Mouse (Mus musculus) limb, embryonic 14.5 days (tissue): ENCODE results near the gene Rps3. TPM values are rescaled to one million over a fixed set of nuclear protein-coding genes. Genes with fewer than 3 reads are reported as not detected.

ENCODE experiments used
- ATAC-seq: fragments of 200-750 bp; cut with Nextera tagmentation; 2 replicates; pipeline ENCODE4 v1.8.0; 2017; ENCODE audit warnings: low read depth, moderate number of reproducible peaks, moderate TSS enrichment; ENCODE audit not compliant: low FRiP score
- DNase-seq: peaks from one replicate; pipeline ENCODE4 v3.0.0-alpha.2; 2015; ENCODE audit warnings: low spot score
- H3K27ac ChIP-seq: fragments of 300-500 bp; sonication (generic); replicated peaks from 2 replicates; pipeline ENCODE4 v1.5.1; 2014; ENCODE audit warnings: low read depth, mild to moderate bottlenecking, low read length, moderate library complexity, mixed read lengths
- H3K27me3 ChIP-seq: fragments of 300-500 bp; sonication (generic); 2 replicates; pipeline ENCODE4 v1.6.1; 2014; ENCODE audit warnings: low read length, mixed read lengths; ENCODE audit not compliant: control insufficient read depth, insufficient read depth
- H3K36me3 ChIP-seq: fragments of 300-500 bp; sonication (generic); 2 replicates; pipeline ENCODE4 v1.6.1; 2014; ENCODE audit warnings: mild to moderate bottlenecking, low read length, moderate library complexity, mixed read lengths; ENCODE audit not compliant: control insufficient read depth, insufficient read depth
- H3K4me1 ChIP-seq: fragments of 300-500 bp; sonication (generic); 2 replicates; pipeline ENCODE4 v1.6.1; 2014; ENCODE audit warnings: antibody characterized with exemption, low read length, mixed read lengths; ENCODE audit not compliant: control insufficient read depth, insufficient read depth
- H3K4me2 ChIP-seq: fragments of 300-500 bp; sonication (generic); replicated peaks from 2 replicates; pipeline ENCODE4 v1.6.1; 2014; ENCODE audit warnings: low read depth, mild to moderate bottlenecking, low read length, moderate library complexity; ENCODE audit not compliant: severe bottlenecking
- H3K4me3 ChIP-seq: fragments of 300-500 bp; sonication (generic); replicated peaks from 2 replicates; pipeline ENCODE4 v1.5.1; 2014; ENCODE audit warnings: low read length
- H3K9ac ChIP-seq: fragments of 300-500 bp; sonication (generic); 2 replicates; pipeline ENCODE4 v1.6.1; 2014; ENCODE audit warnings: mild to moderate bottlenecking, low read depth, low read length, moderate library complexity; ENCODE audit not compliant: severe bottlenecking
- H3K9me3 ChIP-seq: fragments of 300-500 bp; sonication (generic); 2 replicates; pipeline ENCODE4 v1.6.1; 2016; ENCODE audit warnings: low read length; ENCODE audit not compliant: control insufficient read depth
- POLR2A ChIP-seq: fragments of 200-500 bp; IDR thresholded peaks from 2 replicates; pipeline ENCODE4 v1.8.0; 2012; ENCODE audit warnings: inconsistent platforms, mild to moderate bottlenecking, moderate library complexity, borderline replicate concordance; ENCODE audit not compliant: insufficient read depth, insufficient read length; ENCODE audit errors: extremely low read depth
- WGBS: fragments of 180-500 bp; shearing (Covaris S2); extraction: QIAGEN DNeasy Blood & Tissue Kit; methylation state at CpG from one replicate; pipeline ENCODE4 v1.1.7; 2014; 5-methylcytosine and 5-hydroxymethylcytosine counted together
- polyA plus RNA-seq, 2 experiments: library from polyadenylated mRNA; depleted of rRNA in 1 of 2; stranded (reverse) in 1 of 2; unstranded in 1 of 2; fragments of >200 nt; fragmentation: Nextera tagmentation in 1 of 2; extraction: Ambion mirVana in 1 of 2; gene quantifications; 2 replicates each; pipeline versions ENCODE4 v1.2.1 to v1.2.3; 2012 to 2014

The Rps3 gene
- polyA plus RNA-seq, 2 experiments = 945 to 1,221 TPM

DNA sequence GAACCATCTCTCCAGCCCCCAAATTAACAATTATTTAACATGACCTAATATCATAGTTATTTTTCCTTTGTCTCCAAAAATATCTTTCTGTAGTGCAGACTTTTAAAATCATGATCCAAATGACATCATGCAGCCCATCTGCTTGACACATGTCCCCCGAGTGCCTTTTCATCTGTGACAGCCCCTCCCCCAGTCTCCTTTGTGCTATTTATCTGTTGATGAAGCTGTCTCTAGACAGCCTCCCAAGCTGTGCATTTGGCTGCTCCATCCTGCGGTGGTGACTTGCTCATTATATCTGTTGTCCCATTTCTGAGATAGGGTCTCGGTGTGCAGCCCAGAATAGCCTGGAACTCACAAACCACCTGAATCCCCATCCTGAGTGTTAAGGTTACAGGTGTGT, 33.8 kb downstream of the Rps3 start:
- no peak overlapping the region for H3K4me2 ChIP-seq
- H3K9ac ChIP-seq = no peak overlapping the region
- no peaks in the 10 kb centered on the region for H3K36me3 ChIP-seq
- H3K27me3 ChIP-seq = no peaks in the 10 kb centered on the region
- no peak overlapping the region for H3K4me3 ChIP-seq
- H3K4me1 ChIP-seq = no peaks in the 10 kb centered on the region
- DNase-seq (peak; percentile 14), ATAC-seq (no peak)
- TF ChIP-seq POLR2A = no peak
- H3K9me3 ChIP-seq = no peaks in the 10 kb centered on the region
- no peak overlapping the region for H3K27ac ChIP-seq
- 69% methylated on average over 3 of the region's 3 CpGs for WGBS

GRCm38 (mm10) chr7:99449063-99449462, 34.5 kb downstream of the Rps3 start:
- H3K4me3 ChIP-seq = no peak overlapping the region
- WGBS = 72% methylated on average over 8 of the region's 8 CpGs
- no peaks in the 10 kb centered on the region for H3K36me3 ChIP-seq
- ATAC-seq = no peak
- H3K4me2 ChIP-seq = no peak overlapping the region
- no peaks in the 10 kb centered on the region for H3K4me1 ChIP-seq
- H3K27me3 ChIP-seq = no peaks in the 10 kb centered on the region
- H3K27ac ChIP-seq = no peak overlapping the region
- no peak for DNase-seq
- no peak for TF ChIP-seq POLR2A
- no peaks in the 10 kb centered on the region for H3K9me3 ChIP-seq
- no peak overlapping the region for H3K9ac ChIP-seq

DNA sequence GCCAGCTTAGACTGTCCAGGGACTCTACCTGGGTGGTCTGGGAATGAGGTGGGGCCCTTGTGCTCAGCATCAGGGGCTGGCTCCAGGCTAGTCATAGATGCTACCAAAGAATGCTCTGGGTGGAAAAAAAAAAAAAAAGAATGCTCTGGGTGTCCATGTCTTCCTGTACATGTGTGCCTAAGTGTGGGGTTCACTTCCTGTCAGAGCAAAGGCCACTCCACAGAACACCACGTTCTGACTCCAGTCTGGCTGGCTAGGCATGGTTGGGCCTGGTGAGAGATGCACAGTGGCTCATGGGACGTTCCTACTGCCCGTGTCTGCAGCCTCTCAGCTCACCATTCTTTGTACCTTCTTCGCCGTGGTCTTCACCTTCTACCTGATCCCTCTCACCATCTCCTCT, 34.9 kb downstream of the Rps3 start:
- no peak for DNase-seq
- Histone ChIP-seq H3K4me3 (no peak overlapping the region), H3K36me3 (no peaks in the 10 kb centered on the region), H3K4me1 (no peaks in the 10 kb centered on the region), H3K9ac (no peak overlapping the region), H3K9me3 (no peaks in the 10 kb centered on the region), H3K4me2 (no peak overlapping the region), H3K27me3 (no peaks in the 10 kb centered on the region), H3K27ac (no peak overlapping the region)
- WGBS = 83% methylated on average over 5 of the region's 5 CpGs
- no peak for TF ChIP-seq POLR2A
- no peak for ATAC-seq

DNA sequence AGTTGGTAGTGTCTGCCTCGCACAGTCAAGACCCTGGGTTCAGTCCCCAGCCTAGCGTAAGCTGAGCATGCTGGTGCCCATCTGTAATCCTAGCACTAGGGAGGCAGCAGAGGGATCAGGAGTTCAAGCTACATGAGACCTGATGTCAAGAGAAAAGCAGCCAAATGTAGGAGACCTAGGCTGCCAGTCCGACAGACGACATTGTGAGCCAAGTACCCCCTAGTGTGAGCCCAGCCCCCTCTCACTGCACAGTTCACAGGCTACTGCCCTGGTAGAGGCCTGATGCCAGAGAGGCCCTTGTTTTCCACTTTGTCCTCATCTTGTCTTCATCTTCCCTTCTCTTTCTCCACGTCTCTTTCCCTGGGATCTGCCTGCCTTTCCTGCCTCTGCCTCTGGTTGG, 36.2 kb downstream of the Rps3 start:
- no peak overlapping the region for H3K9ac ChIP-seq
- TF ChIP-seq POLR2A = no peak

DNA sequence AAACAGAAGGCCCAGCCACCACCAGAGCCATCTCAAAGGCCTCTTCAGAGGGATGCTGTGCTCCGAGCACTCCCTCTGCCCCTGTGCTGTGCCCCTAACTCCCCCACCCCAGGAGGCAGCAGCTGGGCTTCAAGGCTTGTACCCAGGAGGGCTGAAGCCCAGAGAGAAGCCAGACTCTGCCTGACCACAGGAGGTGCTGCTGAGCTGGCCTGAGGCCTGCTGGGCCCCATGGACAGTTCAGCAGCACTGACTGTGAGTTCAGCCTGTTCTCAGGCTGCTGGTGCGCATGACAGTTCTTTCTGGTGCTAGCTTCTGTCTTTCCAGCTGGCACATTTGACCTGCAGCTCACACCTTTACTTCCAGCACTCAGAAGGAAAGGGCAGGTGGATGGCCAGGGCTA, 37.7 kb downstream of the Rps3 start:
- ATAC-seq (no peak), DNase-seq (no peak)
- H3K9ac ChIP-seq = no peak overlapping the region
- no peak overlapping the region for H3K27ac ChIP-seq
- no peaks in the 10 kb centered on the region for H3K36me3 ChIP-seq
- H3K4me3 ChIP-seq = no peak overlapping the region
- WGBS = 75% methylated on average over 2 of the region's 2 CpGs
- H3K4me1 ChIP-seq = peaks cover 22% of the 10 kb centered on the region
- no peaks in the 10 kb centered on the region for H3K9me3 ChIP-seq
- H3K27me3 ChIP-seq = no peaks in the 10 kb centered on the region
- no peak overlapping the region for H3K4me2 ChIP-seq
- TF ChIP-seq POLR2A = no peak

More for the DNA sequence above, 36.2 kb downstream of the Rps3 start:
- H3K27me3 ChIP-seq = no peaks in the 10 kb centered on the region
- no peak for DNase-seq
- WGBS = 63% methylated on average over 5 of the region's 5 CpGs
- ATAC-seq = no peak
- H3K9me3 ChIP-seq = no peaks in the 10 kb centered on the region
- H3K4me3 ChIP-seq = no peak overlapping the region
- H3K4me1 ChIP-seq = peaks cover 9% of the 10 kb centered on the region
- H3K27ac ChIP-seq = no peak overlapping the region
- no peak overlapping the region for H3K4me2 ChIP-seq
- H3K36me3 ChIP-seq = no peaks in the 10 kb centered on the region

DNA sequence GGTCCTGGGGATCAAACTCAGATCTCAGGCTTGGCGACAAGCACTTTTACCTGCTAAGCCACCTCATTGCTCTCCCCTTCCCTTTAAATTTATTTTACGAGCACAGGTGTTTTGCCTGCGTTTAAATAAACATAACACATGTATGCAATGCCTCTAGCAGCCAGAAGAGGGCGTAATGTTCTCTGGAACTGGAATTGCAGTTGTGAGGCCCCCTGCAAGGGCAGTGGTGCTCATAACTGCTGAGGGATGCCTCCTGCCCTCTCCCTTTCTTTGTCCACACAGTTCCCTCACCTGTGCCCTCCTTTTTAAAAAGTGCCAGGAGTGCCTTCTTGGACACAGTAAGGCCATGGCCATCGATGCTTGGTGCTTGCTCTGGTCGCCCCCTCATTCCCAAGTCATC, 39.5 kb downstream of the Rps3 start:
- WGBS = 54% methylated on average over 6 of the region's 6 CpGs
- H3K27ac ChIP-seq = no peak overlapping the region
- ATAC-seq (no peak), DNase-seq (no peak)
- H3K27me3 ChIP-seq = no peaks in the 10 kb centered on the region
- no peaks in the 10 kb centered on the region for H3K9me3 ChIP-seq
- peaks cover 22% of the 10 kb centered on the region for H3K4me1 ChIP-seq
- no peak overlapping the region for H3K9ac ChIP-seq
- TF ChIP-seq POLR2A = no peak
- no peak overlapping the region for H3K4me2 ChIP-seq
- no peak overlapping the region for H3K4me3 ChIP-seq
- no peaks in the 10 kb centered on the region for H3K36me3 ChIP-seq
